Mouse (Mus musculus) hindbrain, embryonic 14.5 days (tissue): ENCODE data around the gene Olfml1. TPM values are rescaled to one million over a fixed set of nuclear protein-coding genes. Genes with fewer than 3 reads are reported as not detected.

ENCODE experiments used
- ATAC-seq: fragments of 200-750 bp; cut with Nextera tagmentation; 2 replicates; pipeline ENCODE4 v1.8.0; 2017; ENCODE audit warnings: moderate number of reproducible peaks, mild to moderate bottlenecking, moderate TSS enrichment, moderate library complexity; ENCODE audit not compliant: low FRiP score
- DNase-seq: peaks from one replicate; pipeline ENCODE4 v3.0.0-alpha.2; 2015; ENCODE audit warnings: low spot score
- H3K27ac ChIP-seq: fragments of 300-500 bp; sonication (generic); 2 replicates; pipeline ENCODE4 v1.5.1; 2014; ENCODE audit warnings: mild to moderate bottlenecking, moderate library complexity
- H3K27me3 ChIP-seq: fragments of 300-500 bp; sonication (generic); 2 replicates; pipeline ENCODE4 v1.6.1; 2014; ENCODE audit warnings: mild to moderate bottlenecking, low read length, mixed read lengths; ENCODE audit not compliant: control insufficient read depth, insufficient read depth
- H3K36me3 ChIP-seq: fragments of 300-500 bp; sonication (generic); replicated peaks from 2 replicates; pipeline ENCODE4 v1.6.1; 2014; ENCODE audit not compliant: control insufficient read depth, insufficient read depth
- H3K4me1 ChIP-seq: fragments of 300-500 bp; sonication (generic); replicated peaks from 2 replicates; pipeline ENCODE4 v1.6.1; 2014; ENCODE audit warnings: antibody characterized with exemption, low read length, mixed read lengths; ENCODE audit not compliant: control insufficient read depth, insufficient read depth
- H3K4me2 ChIP-seq: fragments of 300-500 bp; sonication (generic); replicated peaks from 2 replicates; pipeline ENCODE4 v1.6.1; 2014; ENCODE audit warnings: mild to moderate bottlenecking, moderate library complexity
- H3K4me3 ChIP-seq: fragments of 300-500 bp; sonication (generic); replicated peaks from 2 replicates; pipeline ENCODE4 v1.5.1; 2014; ENCODE audit warnings: mild to moderate bottlenecking, low read length
- H3K9ac ChIP-seq: fragments of 300-500 bp; sonication (generic); 2 replicates; pipeline ENCODE4 v1.6.1; 2014
- H3K9me3 ChIP-seq: fragments of 300-500 bp; sonication (generic); 2 replicates; pipeline ENCODE4 v1.6.1; 2016; ENCODE audit warnings: low read length; ENCODE audit not compliant: control insufficient read depth
- WGBS: fragments of 180-500 bp; shearing (Covaris S2); extraction: QIAGEN DNeasy Blood & Tissue Kit; methylation state at CpG from one replicate; pipeline ENCODE4 v1.1.7; 2014; 5-methylcytosine and 5-hydroxymethylcytosine counted together
- polyA plus RNA-seq: library from polyadenylated mRNA; unstranded; fragments of >200 nt; fragmentation: Nextera tagmentation; extraction: Ambion mirVana; gene quantifications from 2 replicates; pipeline ENCODE4 v1.2.1, GENCODE M21; 2014

Olfml1 gene
- polyA plus RNA-seq, 1 experiment from 2014 or later: 5.2 TPM

GRCm38 (mm10) chr7:107625061-107625460 is 57.8 kb downstream of the Olfml1 start, which contains the start of gene 5330417H12Rik:
TSS of gene 5330417H12Rik (minus strand) at chr7:107625161.
- no peaks in the 10 kb centered on the region for H3K9me3 ChIP-seq
- no peak within 1 kb of the TSS for H3K4me3 ChIP-seq
- WGBS: 88% methylated on average over 2 of the region's 2 CpGs
- no peaks in the 10 kb centered on the region for H3K27me3 ChIP-seq
- no peak within 1 kb of the TSS for H3K27ac ChIP-seq
- no peak within 1 kb of the TSS for H3K4me2 ChIP-seq
- no peaks in the 10 kb centered on the region for H3K4me1 ChIP-seq
- no peaks in the 10 kb centered on the region for H3K36me3 ChIP-seq
- no peak within 1 kb of the TSS for H3K9ac ChIP-seq
- no peak for DNase-seq
- no peak for ATAC-seq

- DNase-seq (no peak), ATAC-seq (no peak)
- Histone ChIP-seq H3K9ac (no peak overlapping the region), H3K27ac (no peak overlapping the region), H3K27me3 (no peaks in the 10 kb centered on the region), H3K4me2 (no peak overlapping the region), H3K4me3 (no peak overlapping the region), H3K4me1 (no peaks in the 10 kb centered on the region), H3K9me3 (no peaks in the 10 kb centered on the region), H3K36me3 (no peaks in the 10 kb centered on the region)
- WGBS: 89% methylated on average over 6 of the region's 6 CpGs
These were observed 58.5 kb downstream of the Olfml1 start for GRCm38 (mm10) chr7:107625781-107626180.

DNA sequence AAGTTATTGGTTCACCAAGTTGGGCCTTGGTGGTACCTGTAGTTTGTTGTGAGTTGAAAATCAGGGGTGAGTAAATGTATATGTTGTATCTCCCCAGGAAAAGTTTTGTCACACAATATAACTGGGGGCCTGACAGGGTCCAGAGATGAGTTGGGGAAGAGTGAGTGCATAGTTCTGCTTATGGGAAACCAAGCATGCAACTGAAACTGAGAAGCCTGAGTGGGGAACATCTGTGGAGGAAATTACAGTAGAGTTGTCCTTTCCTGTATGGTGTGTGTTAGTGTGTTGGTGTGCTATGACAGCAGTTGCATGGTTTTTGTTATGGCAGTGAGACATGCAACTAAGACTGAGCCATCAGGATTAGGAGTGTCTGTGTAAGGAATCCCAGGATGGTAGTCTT is 61.1 kb downstream of the Olfml1 start:
- Histone ChIP-seq H3K4me2 (no peak overlapping the region), H3K4me3 (no peak overlapping the region), H3K9me3 (no peaks in the 10 kb centered on the region), H3K27me3 (no peaks in the 10 kb centered on the region), H3K4me1 (no peaks in the 10 kb centered on the region), H3K36me3 (no peaks in the 10 kb centered on the region), H3K9ac (no peak overlapping the region), H3K27ac (no peak overlapping the region)
- DNase-seq: no peak
- ATAC-seq: no peak

DNA sequence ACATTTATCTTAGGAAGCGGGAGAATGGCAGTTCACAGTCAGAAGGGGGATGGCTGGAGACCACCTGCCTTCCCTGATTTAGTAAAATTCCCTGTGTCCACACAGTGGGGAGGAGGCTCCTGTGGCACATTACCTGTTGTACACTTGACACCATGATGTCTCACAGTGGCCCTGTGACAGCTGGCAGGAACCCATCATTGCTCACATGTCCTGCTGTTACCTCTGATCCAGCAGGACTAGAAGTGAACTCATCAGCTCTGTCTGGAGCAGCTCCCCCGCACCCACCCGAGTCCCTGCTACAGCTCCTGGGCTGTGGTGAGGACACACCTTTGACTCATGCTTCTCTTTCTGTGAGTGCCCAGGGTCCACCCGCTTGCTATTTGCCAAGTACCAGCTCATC is 66.0 kb downstream of the Olfml1 start:
- ATAC-seq (no peak), DNase-seq (no peak)
- no peaks in the 10 kb centered on the region for H3K4me1 ChIP-seq
- no peak overlapping the region for H3K4me3 ChIP-seq
- H3K27me3 ChIP-seq: no peaks in the 10 kb centered on the region
- no peak overlapping the region for H3K4me2 ChIP-seq
- no peak overlapping the region for H3K9ac ChIP-seq
- WGBS: 91% methylated on average over 4 of the region's 4 CpGs
- no peaks in the 10 kb centered on the region for H3K9me3 ChIP-seq
- H3K27ac ChIP-seq: no peak overlapping the region
- no peaks in the 10 kb centered on the region for H3K36me3 ChIP-seq

DNA sequence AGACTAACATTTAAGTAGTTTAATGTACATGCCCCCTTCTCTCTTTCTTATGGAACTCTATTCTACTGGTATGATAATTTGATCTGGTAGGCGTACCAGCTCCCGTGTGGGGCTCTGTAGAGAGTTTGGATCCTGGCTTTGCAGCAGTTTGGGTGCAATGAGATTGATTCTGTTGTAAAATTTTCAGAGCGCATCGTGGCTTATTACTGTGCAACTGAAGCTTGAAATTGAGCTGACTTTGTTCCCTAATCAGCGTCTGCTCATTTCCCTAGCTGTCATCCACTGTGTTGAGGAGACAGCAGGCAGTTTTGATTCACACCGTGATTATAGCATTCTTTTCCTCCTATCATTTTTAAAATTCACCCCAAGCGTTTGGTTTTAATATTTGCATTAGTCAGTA is 70.2 kb downstream of the Olfml1 start:
- Histone ChIP-seq H3K36me3 (no peaks in the 10 kb centered on the region), H3K27me3 (no peaks in the 10 kb centered on the region), H3K9me3 (no peaks in the 10 kb centered on the region), H3K4me2 (no peak overlapping the region), H3K27ac (peak overlapping the region; percentile 26; the same call in 1 of the 2 replicates), H3K4me3 (no peak overlapping the region), H3K4me1 (no peaks in the 10 kb centered on the region), H3K9ac (no peak overlapping the region)
- WGBS: 74% methylated on average over 7 of the region's 7 CpGs
- ATAC-seq (no peak), DNase-seq (no peak)

- H3K27ac ChIP-seq: no peak overlapping the region
- 88% methylated on average over 5 of the region's 5 CpGs for WGBS
These were observed 70.8 kb downstream of the Olfml1 start for GRCm38 (mm10) chr7:107638026-107638425.

More at GRCm38 (mm10) chr7:107638026-107638425, 70.8 kb downstream of the Olfml1 start:
- DNase-seq: no peak
- no peak for ATAC-seq
- Histone ChIP-seq H3K9ac (no peak overlapping the region), H3K4me1 (no peaks in the 10 kb centered on the region), H3K9me3 (no peaks in the 10 kb centered on the region), H3K4me2 (no peak overlapping the region), H3K4me3 (no peak overlapping the region), H3K27me3 (no peaks in the 10 kb centered on the region), H3K36me3 (no peaks in the 10 kb centered on the region)

Other genes starting within 250 kb of the Olfml1 start
- gene Syt9, start 196.7 kb upstream of the Olfml1 start, polyA plus RNA-seq: 13.2 and 16.8 TPM in 2 replicates
- 3.1 and 3.9 TPM in 2 replicates for gene Ppfibp2, start 27.8 kb downstream of the Olfml1 start, polyA plus RNA-seq
- gene 5330417H12Rik, start 57.7 kb downstream of the Olfml1 start, polyA plus RNA-seq: not detected in 2 replicates
- 0.11 and 0.12 TPM in 2 replicates for gene Cyb5r2, start 190.6 kb downstream of the Olfml1 start, polyA plus RNA-seq
- not detected in 2 replicates for gene Ovch2, start 233.8 kb downstream of the Olfml1 start, polyA plus RNA-seq
- gene Olfr467, start 244.8 kb downstream of the Olfml1 start, polyA plus RNA-seq: not detected in 2 replicates